8 mouse cellular contexts compared by ENCODE assay signal in genomic region chr19:45235766-45236362, GRCm38 (mm10). TPM values are rescaled to one million over a fixed set of nuclear protein-coding genes. Genes with fewer than 3 reads are reported as not detected.
DNase-seq lines count a peak whose midpoint lies in the region; ATAC-seq and TF ChIP-seq lines count a peak whose summit lies in the region.

Gene Lbx1, minus strand, starts transcription at chr19:45235812.

- intact Hi-C loops in heart, adult 2 months (cut with DNase I): loop anchor here (10.0 kb wide), 1 partner anchor 481 kb away; the partner anchor contains the start of gene Pax2

- no peak for ATAC-seq in heart, embryonic 16.5 days (replicated peaks; ENCODE audit: extremely low read depth, insufficient read depth, low FRiP score)
- ATAC-seq in midbrain, embryonic 11.5 days (ENCODE audit: low FRiP score): peak; percentile 35; the same call in 1 of the 2 replicates

- no peaks in the 10 kb centered on the region for H3K79me2 ChIP-seq in heart, adult 2 months (replicated peaks; ENCODE audit: control insufficient read depth, insufficient read depth, low read length)

- 1% methylated on average over 30 of the region's 30 CpGs for WGBS in heart, adult 2 months
- WGBS in heart, embryonic 16.5 days: under 1% methylated on average over 30 of the region's 30 CpGs
- under 1% methylated on average over 30 of the region's 30 CpGs for WGBS in midbrain, embryonic 11.5 days

- peaks cover 55% of the 10 kb centered on the region for H3K27me3 ChIP-seq in heart, adult 2 months (ENCODE audit: control insufficient read depth, insufficient read depth, low read length)
- peaks cover 73% of the 10 kb centered on the region for H3K27me3 ChIP-seq in heart, embryonic 16.5 days (ENCODE audit: control insufficient read depth, insufficient read depth, low read length)
- peaks cover 98% of the 10 kb centered on the region for H3K27me3 ChIP-seq in midbrain, embryonic 11.5 days (ENCODE audit: control insufficient read depth, insufficient read depth, low read length)

- peak within 1 kb of the TSS; percentile 62 for H3K4me2 ChIP-seq in heart, embryonic 16.5 days (ENCODE audit: low read depth, low read length)
- H3K4me2 ChIP-seq in midbrain, embryonic 11.5 days: peak within 1 kb of the TSS; percentile 22

- H3K9me3 ChIP-seq in heart, embryonic 16.5 days (replicated peaks; ENCODE audit: control insufficient read depth, low read length): no peaks in the 10 kb centered on the region
- no peaks in the 10 kb centered on the region for H3K9me3 ChIP-seq in midbrain, embryonic 11.5 days (ENCODE audit: control insufficient read depth, low read length)

- H3K4me1 ChIP-seq in heart, adult 2 months (ENCODE audit: control insufficient read depth, insufficient read depth, low read length): no peaks in the 10 kb centered on the region; the same call in 1 of the 2 replicates
- peaks cover 16% of the 10 kb centered on the region for H3K4me1 ChIP-seq in heart, embryonic 16.5 days (ENCODE audit: control insufficient read depth, insufficient read depth, low read length)
- H3K4me1 ChIP-seq in midbrain, embryonic 11.5 days (ENCODE audit: control insufficient read depth, insufficient read depth, low read length): peaks cover 21% of the 10 kb centered on the region

- no peak for TF ChIP-seq POLR2A in heart, adult 2 months (IDR thresholded peaks at IDR 0.05; ENCODE audit: insufficient read depth, low read depth, low read length)

- no peaks in the 10 kb centered on the region for H3K36me3 ChIP-seq in heart, adult 2 months (ENCODE audit: control insufficient read depth, insufficient read depth, low read length)
- H3K36me3 ChIP-seq in heart, embryonic 16.5 days (ENCODE audit: control insufficient read depth, insufficient read depth): no peaks in the 10 kb centered on the region
- no peaks in the 10 kb centered on the region for H3K36me3 ChIP-seq in midbrain, embryonic 11.5 days (ENCODE audit: control insufficient read depth, insufficient read depth, low read length)

- TF ChIP-seq CTCF in heart, adult 2 months (IDR thresholded peaks at IDR 0.05): no peak

- peak in 1 of 2 experiments; percentile 49 for DNase-seq in heart, adult 2 months
- no peak for DNase-seq in heart, adult 9 months (ENCODE audit: low spot score in 2 of 2)
- DNase-seq in embryo, embryonic 10.5 days (ENCODE audit: low spot score): peak; percentile 55
- DNase-seq in midbrain, embryonic 11.5 days (ENCODE audit: low spot score, missing footprints): no peak
- DNase-seq in thymus, postnatal 10 days (ENCODE audit: low spot score in 2 of 2): no peak
- no peak for DNase-seq in spleen, adult 18-20 months
- DNase-seq in adrenal gland, postnatal 36 days: no peak

- no peak within 1 kb of the TSS for H3K27ac ChIP-seq in heart, adult 2 months
- H3K27ac ChIP-seq in heart, embryonic 16.5 days (ENCODE audit: low read length): no peak within 1 kb of the TSS
- H3K27ac ChIP-seq in midbrain, embryonic 11.5 days (ENCODE audit: low read depth, low read length): no peak within 1 kb of the TSS

- no peak for TF ChIP-seq EP300 in heart, adult 2 months (IDR thresholded peaks at IDR 0.05; ENCODE audit: insufficient read depth, low read depth, low read length)

- H3K4me3 ChIP-seq in heart, adult 2 months: peak within 1 kb of the TSS; percentile 36
- H3K4me3 ChIP-seq in heart, embryonic 16.5 days (ENCODE audit: low read length): peak within 1 kb of the TSS; percentile 47
- H3K4me3 ChIP-seq in midbrain, embryonic 11.5 days (ENCODE audit: low read depth, low read length): 0 out of 2 replicates have a peak within 1 kb of the TSS, but pooled peaks have one; percentile 6

- no peak within 1 kb of the TSS for H3K9ac ChIP-seq in heart, adult 2 months (ENCODE audit: low read depth, low read length)
- no peak within 1 kb of the TSS for H3K9ac ChIP-seq in heart, embryonic 16.5 days (ENCODE audit: low read length)
- H3K9ac ChIP-seq in midbrain, embryonic 11.5 days (ENCODE audit: low read length): no peak within 1 kb of the TSS

RNA-seq across cellular contexts. Expression of gene Lbx1, which starts in this region (rescaled TPM):
- under 1 TPM in 1 of 2 experiments, not detected in 1; 0.14 TPM for total RNA-seq in heart, adult 2 months (2021)
- polyA plus RNA-seq in heart, adult 2 months (2012; rRNA removed): not detected in 2 replicates
- not detected in 2 replicates for polyA plus RNA-seq in heart, embryonic 16.5 days (2015; fragmentation: Nextera tagmentation; extraction: Ambion mirVana)
- polyA plus RNA-seq in midbrain, embryonic 11.5 days (2014; fragmentation: Nextera tagmentation; extraction: Ambion mirVana): not detected in 2 replicates
- total RNA-seq in adrenal gland, postnatal 36 days (2021): under 1 TPM; 0.10 to 0.17 TPM

Comparison
In these comparisons a context has a peak if more than half of its experiments do, and no peak if none do; other contexts are left out.
1. Peak in ATAC-seq, H3K4me3 ChIP-seq and H3K4me2 ChIP-seq in midbrain, embryonic 11.5 days; RNA of the gene not detected or under 1 TPM.